ENCODE assay signal across 8 mouse cellular contexts in the genomic region with DNA sequence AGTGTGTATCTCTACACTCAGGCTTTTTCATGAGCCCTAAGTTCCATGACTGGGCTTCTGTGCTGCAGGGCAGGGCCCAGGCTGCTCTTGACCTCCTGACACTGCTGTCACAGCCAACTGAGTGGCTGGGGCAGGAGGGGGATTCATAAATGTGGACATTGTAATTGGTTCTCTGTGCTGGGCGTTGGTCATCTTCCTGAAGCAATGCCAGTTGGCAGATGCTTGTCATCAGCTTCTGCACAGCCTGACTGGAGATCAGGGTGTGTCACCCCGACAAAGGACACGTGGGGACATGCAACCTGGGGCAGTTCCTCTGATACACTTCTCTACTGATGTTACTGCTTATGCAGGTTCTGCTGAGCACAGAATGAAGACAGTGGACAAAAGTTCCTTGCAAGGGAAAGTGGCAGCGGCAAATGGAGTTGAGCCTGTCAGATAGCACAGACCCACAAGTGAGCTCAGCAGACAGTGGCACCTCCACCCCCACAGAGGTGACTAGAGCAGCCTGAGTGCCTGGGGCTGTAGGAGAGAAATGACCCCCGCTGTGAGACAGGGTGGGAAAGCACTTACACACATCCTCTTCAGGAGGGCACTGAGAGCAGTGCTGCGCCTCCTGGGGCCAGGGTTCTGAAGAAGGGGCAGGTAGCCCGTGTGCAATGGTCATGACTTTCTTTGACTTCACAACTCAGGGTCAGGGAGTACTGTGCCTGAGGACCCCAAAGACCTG. TPM values are rescaled to one million over a fixed set of nuclear protein-coding genes. Genes with fewer than 3 reads are reported as not detected.
A peak's percentile ranks its signal among the peaks of the same experiment; 100 is the strongest.
DNase-seq lines count a peak whose midpoint lies in the region; ATAC-seq lines count a peak whose summit lies in the region.

No protein-coding gene starts in this region.

- H3K9me3 ChIP-seq in liver, embryonic 11.5 days (ENCODE audit: control insufficient read depth, low read length): no peaks in the 10 kb centered on the region
- no peaks in the 10 kb centered on the region for H3K9me3 ChIP-seq in stomach, embryonic 14.5 days (ENCODE audit: control insufficient read depth, low read depth, low read length)
- H3K9me3 ChIP-seq in forebrain, embryonic 15.5 days: no peaks in the 10 kb centered on the region
- no peaks in the 10 kb centered on the region for H3K9me3 ChIP-seq in midbrain, embryonic 13.5 days

- DNase-seq in adrenal gland, adult (ENCODE audit: inconsistent age in 2 of 2, low spot score in 1 of 2): peak; percentile 83 to 90
- DNase-seq in adrenal gland, postnatal 4 days (ENCODE audit: low spot score in 2 of 2): no peak
- DNase-seq in urinary bladder, postnatal 36 days (ENCODE audit: low spot score in 2 of 2): peak; percentile 53 to 79
- DNase-seq in urinary bladder, postnatal 25 days (ENCODE audit: low spot score): no peak
- DNase-seq in liver, embryonic 11.5 days (ENCODE audit: low spot score): no peak

- H3K9ac ChIP-seq in liver, embryonic 11.5 days (ENCODE audit: low read depth, low read length): no peak overlapping the region
- H3K9ac ChIP-seq in stomach, embryonic 14.5 days (replicated peaks; ENCODE audit: low read depth, low read length): no peak overlapping the region
- H3K9ac ChIP-seq in forebrain, embryonic 15.5 days (replicated peaks): no peak overlapping the region
- H3K9ac ChIP-seq in midbrain, embryonic 13.5 days (replicated peaks): no peak overlapping the region

- ATAC-seq in liver, embryonic 11.5 days (replicated peaks; ENCODE audit: low FRiP score): no peak; the same call in 1 of the 2 replicates
- ATAC-seq in stomach, embryonic 14.5 days (ENCODE audit: insufficient number of reproducible peaks, insufficient read depth, low FRiP score, low read depth): no peak
- ATAC-seq in forebrain, embryonic 15.5 days (replicated peaks): no peak
- ATAC-seq in midbrain, embryonic 13.5 days: no peak

- H3K4me1 ChIP-seq in liver, embryonic 11.5 days (replicated peaks; ENCODE audit: control insufficient read depth, insufficient read depth, low read length): peaks cover 74% of the 10 kb centered on the region
- H3K4me1 ChIP-seq in stomach, embryonic 14.5 days (ENCODE audit: control insufficient read depth, insufficient read depth, low read length): peaks cover 33% of the 10 kb centered on the region
- H3K4me1 ChIP-seq in forebrain, embryonic 15.5 days: peaks cover 8% of the 10 kb centered on the region; the same call in 1 of the 2 replicates
- peaks cover 23% of the 10 kb centered on the region; the same call in 1 of the 2 replicates for H3K4me1 ChIP-seq in midbrain, embryonic 13.5 days (replicated peaks)

- no peaks in the 10 kb centered on the region for H3K27me3 ChIP-seq in liver, embryonic 11.5 days (replicated peaks; ENCODE audit: control insufficient read depth, insufficient read depth, low read length)
- H3K27me3 ChIP-seq in stomach, embryonic 14.5 days (ENCODE audit: control insufficient read depth, insufficient read depth, low read length): no peaks in the 10 kb centered on the region
- no peaks in the 10 kb centered on the region for H3K27me3 ChIP-seq in forebrain, embryonic 15.5 days
- H3K27me3 ChIP-seq in midbrain, embryonic 13.5 days: no peaks in the 10 kb centered on the region

- H3K4me3 ChIP-seq in liver, embryonic 11.5 days (ENCODE audit: low read depth, low read length): no peak overlapping the region
- H3K4me3 ChIP-seq in stomach, embryonic 14.5 days (ENCODE audit: low read depth, low read length): no peak overlapping the region
- no peak overlapping the region for H3K4me3 ChIP-seq in forebrain, embryonic 15.5 days
- H3K4me3 ChIP-seq in midbrain, embryonic 13.5 days (replicated peaks): no peak overlapping the region

- 61% methylated on average over 7 of the region's 7 CpGs for WGBS in liver, embryonic 11.5 days
- WGBS in stomach, embryonic 14.5 days: 68% methylated on average over 7 of the region's 7 CpGs
- WGBS in forebrain, embryonic 15.5 days: 86% methylated on average over 7 of the region's 7 CpGs
- 84% methylated on average over 7 of the region's 7 CpGs for WGBS in midbrain, embryonic 13.5 days

- H3K36me3 ChIP-seq in liver, embryonic 11.5 days (ENCODE audit: control insufficient read depth, insufficient read depth, low read length): no peaks in the 10 kb centered on the region
- H3K36me3 ChIP-seq in stomach, embryonic 14.5 days (ENCODE audit: control insufficient read depth, insufficient read depth, low read length): no peaks in the 10 kb centered on the region; the same call in 1 of the 2 replicates
- no peaks in the 10 kb centered on the region for H3K36me3 ChIP-seq in forebrain, embryonic 15.5 days
- H3K36me3 ChIP-seq in midbrain, embryonic 13.5 days: 0 out of 2 replicates have a peak, but pooled peaks cover 3% of the 10 kb centered on the region

- peak overlapping the region; percentile 51; the same call in 1 of the 2 replicates for H3K27ac ChIP-seq in liver, embryonic 11.5 days (ENCODE audit: low read depth, low read length)
- peak overlapping the region; percentile 41; the same call in 1 of the 2 replicates for H3K27ac ChIP-seq in stomach, embryonic 14.5 days (ENCODE audit: low read length)
- no peak overlapping the region for H3K27ac ChIP-seq in forebrain, embryonic 15.5 days (replicated peaks)
- H3K27ac ChIP-seq in midbrain, embryonic 13.5 days: no peak overlapping the region

- H3K4me2 ChIP-seq in liver, embryonic 11.5 days: peak overlapping the region; percentile 26; the same call in 1 of the 2 replicates
- H3K4me2 ChIP-seq in stomach, embryonic 14.5 days (replicated peaks; ENCODE audit: low read depth, low read length): no peak overlapping the region
- H3K4me2 ChIP-seq in forebrain, embryonic 15.5 days (replicated peaks): no peak overlapping the region
- H3K4me2 ChIP-seq in midbrain, embryonic 13.5 days (replicated peaks): no peak overlapping the region

RNA-seq across cellular contexts. Expression of gene Ell, which starts 22.7 kb away (rescaled TPM):
- total RNA-seq in adrenal gland, postnatal 4 days (2021): 10 to 100 TPM; 31.0 to 32.4 TPM
- polyA plus RNA-seq in liver, embryonic 11.5 days (2014; fragmentation: Nextera tagmentation; extraction: Ambion mirVana): 20.3 and 20.7 TPM in 2 replicates
- 17.1 and 17.9 TPM in 2 replicates for polyA plus RNA-seq in stomach, embryonic 14.5 days (2014; fragmentation: Nextera tagmentation; extraction: Ambion mirVana)
- 17.4 and 19.2 TPM in 2 replicates for polyA plus RNA-seq in forebrain, embryonic 15.5 days (2015; fragmentation: Nextera tagmentation; extraction: Ambion mirVana)
- polyA plus RNA-seq in midbrain, embryonic 13.5 days (2015; fragmentation: Nextera tagmentation; extraction: Ambion mirVana): 17.8 and 18.0 TPM in 2 replicates

RNA-seq across cellular contexts. Expression of gene Isyna1, which starts 32.2 kb away (rescaled TPM):
- 10 to 100 TPM; 82.6 to 88.9 TPM for total RNA-seq in adrenal gland, postnatal 4 days (2021)
- 177 and 188 TPM in 2 replicates for polyA plus RNA-seq in liver, embryonic 11.5 days (2014; fragmentation: Nextera tagmentation; extraction: Ambion mirVana)
- polyA plus RNA-seq in stomach, embryonic 14.5 days (2014; fragmentation: Nextera tagmentation; extraction: Ambion mirVana): 81.3 and 82.4 TPM in 2 replicates
- polyA plus RNA-seq in forebrain, embryonic 15.5 days (2015; fragmentation: Nextera tagmentation; extraction: Ambion mirVana): 116 TPM in 2 replicates
- polyA plus RNA-seq in midbrain, embryonic 13.5 days (2015; fragmentation: Nextera tagmentation; extraction: Ambion mirVana): 119 and 133 TPM in 2 replicates

RNA-seq across cellular contexts. Expression of gene Kxd1, which starts 34.2 kb away (rescaled TPM):
- 10 to 100 TPM; 80.4 to 80.5 TPM for total RNA-seq in adrenal gland, postnatal 4 days (2021)
- polyA plus RNA-seq in liver, embryonic 11.5 days (2014; fragmentation: Nextera tagmentation; extraction: Ambion mirVana): 68.8 and 75.2 TPM in 2 replicates
- polyA plus RNA-seq in stomach, embryonic 14.5 days (2014; fragmentation: Nextera tagmentation; extraction: Ambion mirVana): 58.9 and 72.3 TPM in 2 replicates
- polyA plus RNA-seq in forebrain, embryonic 15.5 days (2015; fragmentation: Nextera tagmentation; extraction: Ambion mirVana): 49.8 and 50.2 TPM in 2 replicates
- 44.5 and 48.1 TPM in 2 replicates for polyA plus RNA-seq in midbrain, embryonic 13.5 days (2015; fragmentation: Nextera tagmentation; extraction: Ambion mirVana)

RNA-seq across cellular contexts. Expression of gene Fkbp8, which starts 34.4 kb away (rescaled TPM):
- 100 to 1,000 TPM; 315 to 322 TPM for total RNA-seq in adrenal gland, postnatal 4 days (2021)
- polyA plus RNA-seq in liver, embryonic 11.5 days (2014; fragmentation: Nextera tagmentation; extraction: Ambion mirVana): 261 and 285 TPM in 2 replicates
- polyA plus RNA-seq in stomach, embryonic 14.5 days (2014; fragmentation: Nextera tagmentation; extraction: Ambion mirVana): 258 and 281 TPM in 2 replicates
- 433 and 440 TPM in 2 replicates for polyA plus RNA-seq in forebrain, embryonic 15.5 days (2015; fragmentation: Nextera tagmentation; extraction: Ambion mirVana)
- polyA plus RNA-seq in midbrain, embryonic 13.5 days (2015; fragmentation: Nextera tagmentation; extraction: Ambion mirVana): 370 and 392 TPM in 2 replicates

RNA-seq across cellular contexts. Expression of gene Ssbp4, which starts 46.7 kb away (rescaled TPM):
- total RNA-seq in adrenal gland, postnatal 4 days (2021): 100 to 1,000 TPM; 137 to 154 TPM
- 144 and 173 TPM in 2 replicates for polyA plus RNA-seq in liver, embryonic 11.5 days (2014; fragmentation: Nextera tagmentation; extraction: Ambion mirVana)
- 121 and 122 TPM in 2 replicates for polyA plus RNA-seq in stomach, embryonic 14.5 days (2014; fragmentation: Nextera tagmentation; extraction: Ambion mirVana)
- 114 TPM in 2 replicates for polyA plus RNA-seq in forebrain, embryonic 15.5 days (2015; fragmentation: Nextera tagmentation; extraction: Ambion mirVana)
- 123 and 129 TPM in 2 replicates for polyA plus RNA-seq in midbrain, embryonic 13.5 days (2015; fragmentation: Nextera tagmentation; extraction: Ambion mirVana)

Comparison
In these comparisons a context has a peak if more than half of its experiments do, and no peak if none do; other contexts are left out.
1. DNase-seq: peak in adrenal gland, adult (2 of 2) and urinary bladder, postnatal 36 days (2 of 2); none in adrenal gland, postnatal 4 days (0 of 2), urinary bladder, postnatal 25 days (single experiment) and liver, embryonic 11.5 days (single experiment).
2. H3K27ac ChIP-seq: peak in liver, embryonic 11.5 days (single experiment) and stomach, embryonic 14.5 days (single experiment); none in forebrain, embryonic 15.5 days (single experiment) and midbrain, embryonic 13.5 days (single experiment).